Mouse (Mus musculus): Measurements from ENCODE around the gene Pced1b.

The Pced1b gene

GRCm38 (mm10) chr15:97257206-97257775 lies 10.4 kb downstream of the Pced1b start:
- no peak for DNase-seq (ENCODE audit: low read depth, low spot score)

- DNase-seq (ENCODE audit: low read depth, low spot score) = no peak
Measured at GRCm38 (mm10) chr15:97258483-97259230, 11.8 kb downstream of the Pced1b start.

GRCm38 (mm10) chr15:97259300-97259699 lies 12.4 kb downstream of the Pced1b start:
- DNase-seq (ENCODE audit: low read depth, low spot score) = no peak

GRCm38 (mm10) chr15:97259968-97260597 lies 13.2 kb downstream of the Pced1b start:
- DNase-seq (ENCODE audit: low read depth, low spot score) = no peak

GRCm38 (mm10) chr15:97262251-97262650 lies 15.3 kb downstream of the Pced1b start:
- DNase-seq (ENCODE audit: low read depth, low spot score) = no peak

- DNase-seq (ENCODE audit: low read depth, low spot score) = no peak
Measured at GRCm38 (mm10) chr15:97266236-97266845, 19.4 kb downstream of the Pced1b start.

GRCm38 (mm10) chr15:97267094-97267695 lies 20.3 kb downstream of the Pced1b start:
- DNase-seq (ENCODE audit: low read depth, low spot score) = peak; percentile 79

- no peak for DNase-seq (ENCODE audit: low read depth, low spot score)
Measured at GRCm38 (mm10) chr15:97271985-97272697, 25.2 kb downstream of the Pced1b start.

- DNase-seq (ENCODE audit: low read depth, low spot score) = no peak
Measured at GRCm38 (mm10) chr15:97272831-97273230, 25.9 kb downstream of the Pced1b start.

GRCm38 (mm10) chr15:97275626-97276395 lies 28.9 kb downstream of the Pced1b start:
- no peak for DNase-seq (ENCODE audit: low read depth, low spot score)

GRCm38 (mm10) chr15:97276660-97277153 lies 29.8 kb downstream of the Pced1b start:
- DNase-seq (ENCODE audit: low read depth, low spot score) = no peak

GRCm38 (mm10) chr15:97277328-97277727 lies 30.4 kb downstream of the Pced1b start:
- DNase-seq (ENCODE audit: low read depth, low spot score) = no peak

GRCm38 (mm10) chr15:97278340-97278948 lies 31.5 kb downstream of the Pced1b start:
- DNase-seq (ENCODE audit: low read depth, low spot score) = no peak

GRCm38 (mm10) chr15:97280131-97280530 lies 33.2 kb downstream of the Pced1b start:
- no peak for DNase-seq (ENCODE audit: low read depth, low spot score)

GRCm38 (mm10) chr15:97280776-97281175 lies 33.9 kb downstream of the Pced1b start:
- no peak for DNase-seq (ENCODE audit: low read depth, low spot score)

GRCm38 (mm10) chr15:97281712-97282571 lies 35.0 kb downstream of the Pced1b start:
- no peak for DNase-seq (ENCODE audit: low read depth, low spot score)

GRCm38 (mm10) chr15:97282572-97282881 lies 35.6 kb downstream of the Pced1b start:
- DNase-seq (ENCODE audit: low read depth, low spot score) = no peak

GRCm38 (mm10) chr15:97284201-97284600 lies 37.3 kb downstream of the Pced1b start:
- no peak for DNase-seq (ENCODE audit: low read depth, low spot score)

- no peak for DNase-seq (ENCODE audit: low read depth, low spot score)
Measured at GRCm38 (mm10) chr15:97285665-97286212, 38.8 kb downstream of the Pced1b start.

All from mesoderm, embryonic 11.5 days (tissue).